Mouse (Mus musculus) embryo, embryonic 9.5 days (tissue): ENCODE data around the gene Cyfip2.

Experiments used
- DNase-seq: peaks from one replicate; pipeline ENCODE4 v3.0.0-alpha.2; 2017; ENCODE audit errors: extremely low spot score

Gene Cyfip2

DNA sequence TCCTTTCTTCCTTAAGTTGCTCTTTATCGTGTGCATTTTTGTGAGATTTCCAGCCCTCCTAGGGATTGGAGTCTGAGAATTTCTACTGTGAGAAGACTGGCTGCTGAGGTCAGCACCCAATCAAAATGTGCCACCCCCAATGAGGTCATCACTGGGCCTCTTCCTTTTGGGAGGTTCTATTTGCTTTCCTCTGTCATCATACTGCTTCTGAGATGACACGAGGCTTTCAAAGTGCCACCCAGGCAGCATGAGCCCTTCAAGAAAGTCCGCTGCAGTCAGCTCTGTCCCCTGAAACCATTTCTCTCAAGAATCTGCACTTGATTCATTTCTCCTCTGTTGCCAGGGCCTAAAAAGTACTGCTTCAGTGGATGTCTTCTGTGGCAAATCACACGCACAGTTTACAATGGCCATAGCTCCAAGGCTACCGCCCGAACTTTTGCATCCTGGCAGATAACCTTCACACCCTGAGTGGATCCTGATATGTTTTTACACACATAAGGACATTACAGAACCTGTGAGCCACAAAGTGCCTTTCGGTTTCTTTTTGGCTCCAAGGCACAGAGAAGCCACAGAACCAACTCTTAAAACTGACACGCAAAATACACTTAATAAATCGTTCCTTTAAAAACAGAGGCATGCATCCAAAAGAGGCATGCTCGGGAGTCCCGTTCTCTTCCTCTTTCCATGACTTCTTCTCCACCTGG lies 4.2 kb downstream of the Cyfip2 start:
- no peak for DNase-seq

- no peak for DNase-seq
These were observed 4.9 kb downstream of the Cyfip2 start for GRCm38 (mm10) chr11:46307768-46308167.

GRCm38 (mm10) chr11:46306776-46307175 lies 5.9 kb downstream of the Cyfip2 start:
- DNase-seq = no peak

- DNase-seq = no peak
These were observed 6.7 kb downstream of the Cyfip2 start for GRCm38 (mm10) chr11:46305881-46306520.

- DNase-seq = no peak
These were observed 7.6 kb downstream of the Cyfip2 start for GRCm38 (mm10) chr11:46304864-46305710.

- DNase-seq = no peak
These were observed 8.6 kb downstream of the Cyfip2 start for GRCm38 (mm10) chr11:46304093-46304492.

DNA sequence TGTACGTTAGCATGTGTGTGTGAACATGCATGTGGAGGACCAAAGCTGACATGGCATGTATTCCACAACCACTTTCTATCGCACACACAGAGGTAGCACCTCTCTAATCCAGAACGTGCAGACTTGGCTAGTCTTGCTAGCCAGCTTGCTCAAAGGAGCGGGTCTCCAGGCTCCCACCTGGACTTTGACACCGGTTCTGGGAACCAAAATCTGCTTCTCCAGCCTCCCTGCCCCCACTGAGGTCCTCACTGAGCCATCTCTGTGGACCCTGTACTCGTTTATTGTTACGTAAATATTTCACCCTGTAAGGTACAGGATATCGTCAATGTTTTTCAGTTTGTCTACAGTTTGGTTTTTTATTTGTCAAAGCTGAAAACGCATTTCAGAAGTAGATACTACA lies 10.2 kb downstream of the Cyfip2 start:
- no peak for DNase-seq

- DNase-seq = no peak
These were observed 10.9 kb downstream of the Cyfip2 start for GRCm38 (mm10) chr11:46301579-46302248.

DNA sequence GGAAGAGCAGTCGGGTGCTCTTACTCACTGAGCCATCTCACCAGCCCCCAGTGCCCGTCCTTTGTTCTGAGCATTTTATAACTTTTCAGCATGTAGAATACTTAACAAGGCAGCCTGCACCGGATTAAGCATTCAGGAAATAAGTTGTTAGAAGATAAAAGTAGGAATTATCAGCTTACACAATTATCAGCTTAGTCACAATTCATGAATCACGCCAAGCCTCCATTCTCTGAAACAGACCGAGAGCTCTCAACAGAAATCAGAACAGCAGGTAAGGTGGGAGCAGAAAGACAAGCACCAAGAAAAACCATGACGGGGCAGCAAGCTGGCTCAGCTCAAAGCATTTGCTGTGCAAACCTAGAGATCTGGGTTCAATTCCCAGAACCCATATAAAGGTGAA lies 12.8 kb downstream of the Cyfip2 start:
- DNase-seq = no peak

- no peak for DNase-seq
These were observed 13.5 kb downstream of the Cyfip2 start for GRCm38 (mm10) chr11:46298889-46299785.

- DNase-seq = no peak
These were observed 18.3 kb downstream of the Cyfip2 start for GRCm38 (mm10) chr11:46294390-46294789.

DNA sequence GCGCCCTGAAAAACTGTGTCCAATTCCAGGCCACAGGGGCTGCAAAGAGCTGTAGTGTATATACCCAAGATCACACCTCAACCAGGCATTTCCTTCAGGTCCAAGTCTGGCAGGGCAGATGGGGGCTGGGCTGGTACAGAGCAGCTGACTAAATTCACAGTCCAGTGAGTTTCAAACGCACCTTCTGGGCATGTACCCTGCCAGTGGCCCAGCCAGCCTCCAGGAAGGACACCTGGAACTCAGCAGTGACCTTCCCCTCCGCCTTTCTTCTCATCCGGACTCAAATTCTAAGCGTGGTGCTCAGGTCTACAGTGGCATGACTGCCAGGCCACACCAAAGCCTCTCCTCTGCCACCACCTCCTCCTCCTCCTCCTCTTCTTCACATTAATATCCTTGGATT lies 19.2 kb downstream of the Cyfip2 start:
- no peak for DNase-seq

DNA sequence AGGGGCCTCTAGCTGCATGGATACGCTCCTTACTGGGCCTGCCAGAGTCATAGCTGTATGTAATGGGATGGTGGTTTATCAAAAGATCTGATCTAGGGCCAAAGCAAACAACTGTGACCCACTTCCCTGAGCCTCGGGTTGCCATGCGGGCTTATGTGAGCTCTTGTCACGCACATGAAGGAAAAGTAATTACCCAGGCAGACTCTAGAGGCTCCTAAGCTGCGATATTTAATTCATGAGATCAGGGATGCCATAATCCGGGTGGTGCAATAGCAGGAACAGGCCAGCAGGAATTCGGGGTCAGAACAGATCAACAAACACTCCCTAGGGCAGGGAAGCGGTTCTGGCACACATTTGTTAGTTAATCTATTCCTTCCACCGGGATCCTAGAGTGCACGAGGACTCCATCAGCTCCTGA lies 21.7 kb downstream of the Cyfip2 start:
- DNase-seq = peak; percentile 43

DNA sequence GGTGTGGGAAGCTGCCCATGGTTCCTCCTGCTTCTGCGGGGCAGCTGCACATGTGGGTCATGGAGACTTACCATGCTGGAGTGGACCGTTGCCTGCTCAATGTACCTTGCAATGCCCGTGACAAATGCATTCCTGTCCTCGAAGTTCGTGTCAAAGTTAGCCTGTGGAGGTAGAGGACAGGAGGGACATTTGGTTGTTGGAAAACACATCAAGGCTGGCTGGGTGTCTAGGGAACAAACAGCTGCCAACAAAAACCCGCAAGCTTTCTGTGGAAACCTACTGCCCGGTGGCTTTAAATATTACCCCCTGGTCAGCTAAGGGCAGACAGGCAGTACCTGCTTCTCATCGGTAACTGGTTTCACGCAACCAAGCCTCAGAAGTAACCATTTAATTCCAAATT lies 23.1 kb downstream of the Cyfip2 start:
- DNase-seq = no peak

DNA sequence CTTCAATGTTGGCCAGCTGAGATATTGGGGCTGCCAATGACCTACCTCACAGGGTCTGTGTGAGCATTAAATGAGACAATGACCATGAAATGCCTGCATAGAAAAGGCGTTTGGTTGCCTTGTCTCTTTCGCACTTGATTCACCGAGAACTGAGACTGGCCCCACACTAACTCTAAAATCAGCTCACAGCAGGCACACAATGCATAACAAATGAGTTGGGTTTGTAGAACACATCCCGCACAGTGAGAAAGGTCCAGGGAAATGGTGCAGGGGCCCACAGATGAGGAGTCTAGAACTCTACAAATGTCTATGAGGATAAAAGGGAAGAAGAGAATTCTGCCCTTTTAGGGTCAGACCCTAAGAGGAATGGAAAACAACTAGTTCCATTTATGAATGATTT lies 23.6 kb downstream of the Cyfip2 start:
- no peak for DNase-seq

DNA sequence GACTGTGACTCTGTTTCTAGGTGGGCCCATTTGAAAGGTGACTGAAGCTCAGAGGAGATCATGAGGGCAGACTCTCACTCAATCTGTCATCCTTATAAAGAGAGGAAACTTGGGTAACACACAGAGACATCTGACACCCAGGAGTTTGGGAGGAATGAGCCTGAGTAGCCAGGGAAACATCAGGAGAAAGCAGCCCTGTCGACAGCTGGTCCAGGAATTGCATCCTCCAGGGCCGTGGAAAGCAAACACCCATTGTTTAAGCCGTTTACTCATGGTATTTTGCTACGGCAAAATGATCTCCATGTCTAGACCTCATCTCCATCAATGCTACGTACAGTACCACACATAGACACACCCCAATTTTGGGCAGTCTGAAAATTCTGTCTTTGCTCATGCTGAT lies 24.6 kb downstream of the Cyfip2 start:
- no peak for DNase-seq

GRCm38 (mm10) chr11:46286803-46287202 lies 25.9 kb downstream of the Cyfip2 start:
- no peak for DNase-seq

GRCm38 (mm10) chr11:46283800-46284199 lies 28.9 kb downstream of the Cyfip2 start:
- no peak for DNase-seq

- DNase-seq = no peak
These were observed 30.0 kb downstream of the Cyfip2 start for GRCm38 (mm10) chr11:46282612-46283011.

- no peak for DNase-seq
These were observed 34.0 kb downstream of the Cyfip2 start for GRCm38 (mm10) chr11:46278709-46279108.

DNA sequence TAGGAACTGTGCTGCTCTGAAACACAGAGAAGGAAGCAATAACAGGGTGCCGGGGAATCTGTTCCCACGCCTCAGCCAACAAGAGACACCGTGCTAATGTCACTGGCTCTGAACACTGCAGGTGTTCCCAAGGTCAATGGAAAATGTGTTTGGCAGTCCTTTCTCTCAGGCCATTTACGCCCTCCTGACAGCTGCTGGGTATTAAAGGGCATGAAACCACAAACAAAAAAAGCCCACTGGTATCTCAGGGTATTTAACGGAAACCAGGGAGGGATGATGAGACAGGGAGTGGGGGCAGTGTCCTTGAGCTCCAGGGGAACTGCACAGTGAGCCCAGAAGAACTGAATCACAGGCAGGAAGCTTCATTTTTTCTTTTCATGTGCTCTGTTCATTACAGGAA lies 34.5 kb downstream of the Cyfip2 start:
- no peak for DNase-seq
